Mouse (Mus musculus): ENCODE results near the gene Numb.

- TF ChIP-seq EP300 (optimal IDR thresholded peaks at IDR 0.05) (no peak), CTCF (IDR thresholded peaks at IDR 0.05; ENCODE audit: low read depth) (no peak)
Measured at GRCm38 (mm10) chr12:83860688-83861087, 61.0 kb downstream of the Numb start.

Data from stomach, postnatal 0 days (tissue).